Mouse (Mus musculus): ENCODE data around the gene Nat9. TPM values are rescaled to one million over a fixed set of nuclear protein-coding genes. Genes with fewer than 3 reads are reported as not detected.
A peak's percentile ranks its signal among the peaks of the same experiment; 100 is the strongest.

The Nat9 gene
- polyA plus RNA-seq, 2 experiments, result 7.7 to 8.2 TPM

DNA sequence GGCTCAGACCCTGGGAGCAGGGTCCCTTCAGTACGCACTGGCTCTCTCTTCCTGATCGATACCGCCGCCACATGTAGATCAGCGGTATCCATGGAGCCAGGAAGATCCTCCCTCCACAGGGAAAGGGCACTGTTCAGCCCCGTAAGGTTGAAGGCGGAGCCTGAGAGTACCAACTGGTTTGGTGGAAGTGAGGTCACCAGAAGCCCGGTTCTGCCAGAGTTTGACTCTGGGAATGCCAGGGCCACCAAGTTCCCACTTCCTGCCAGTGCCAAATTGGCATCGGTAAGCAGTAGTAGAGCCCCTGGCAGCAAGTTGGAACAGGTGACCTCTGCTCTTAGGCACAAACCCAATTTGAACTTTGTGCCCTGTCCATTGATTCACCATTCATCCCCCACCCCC is 22.7 kb downstream of the Nat9 start:
- Histone ChIP-seq H3K27ac (no peak overlapping the region), H3K4me3 (ENCODE audit: insufficient read depth in 1 of 2, low read depth in 2 of 2, low read length in 2 of 2) (peak overlapping the region; percentile 71 to 90), H3K4me2 (ENCODE audit: low read depth) (peak overlapping the region; percentile 90), H3K9me3 (ENCODE audit: control insufficient read depth, low read length) (no peaks in the 10 kb centered on the region), H3K36me3 (replicated peaks; ENCODE audit: control insufficient read depth, insufficient read depth, low read depth) (no peaks in the 10 kb centered on the region), H3K4me1 (replicated peaks; ENCODE audit: control insufficient read depth in 2 of 2, insufficient read depth in 2 of 2, low read length in 1 of 2) (peaks cover 12 to 25% of the 10 kb centered on the region in 2 experiments), H3K9ac (replicated peaks) (no peak overlapping the region), H3K27me3 (ENCODE audit: control insufficient read depth, insufficient read depth, low read length) (peaks cover 5% of the 10 kb centered on the region)
- TF ChIP-seq EP300 (IDR thresholded peaks at IDR 0.05; ENCODE audit: low read depth) (no peak), CTCF (IDR thresholded peaks at IDR 0.05; ENCODE audit: low read depth) (no peak)
- no peak for ATAC-seq (ENCODE audit: insufficient read depth)
- 14% methylated on average over 9 of the region's 9 CpGs for WGBS (ENCODE audit: insufficient replicate concordance)
- no peak for DNase-seq (ENCODE audit: low read depth in 3 of 3, low spot score in 3 of 3)

DNA sequence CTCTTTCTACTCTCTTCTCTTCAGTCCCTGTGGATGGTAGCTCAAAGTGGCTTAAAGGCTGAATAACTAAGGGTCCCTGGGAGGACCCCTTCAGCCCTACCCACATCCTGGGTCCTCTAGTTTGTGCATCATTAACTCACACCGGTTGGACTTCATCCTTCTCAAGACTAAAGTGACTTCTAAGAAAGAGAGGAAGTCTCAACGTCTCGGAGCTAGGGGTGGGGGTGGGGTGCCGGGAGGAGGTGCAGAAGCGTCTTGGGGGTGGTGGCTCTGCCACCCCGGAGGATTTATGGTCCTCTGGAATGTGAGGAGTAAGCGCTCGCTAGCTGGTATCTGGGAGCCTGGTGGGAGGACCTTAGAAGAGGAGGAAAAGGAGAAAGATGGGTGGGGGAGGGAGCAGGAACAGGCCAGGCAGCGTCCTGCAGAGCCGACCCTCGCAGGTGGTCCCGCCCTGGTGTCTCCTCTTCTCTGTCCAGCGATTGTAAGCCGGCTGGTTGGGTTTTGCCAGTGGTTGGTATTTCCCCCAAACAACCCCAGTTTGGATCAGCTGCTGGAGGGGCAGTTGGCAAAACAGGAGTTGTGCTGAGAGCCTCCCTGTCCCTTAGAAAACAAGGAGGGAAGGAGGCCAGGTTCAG is 23.2 kb downstream of the Nat9 start:
- Histone ChIP-seq H3K9ac (replicated peaks) (peak overlapping the region; percentile 81), H3K4me3 (ENCODE audit: insufficient read depth in 1 of 2, low read depth in 2 of 2, low read length in 2 of 2) (peak overlapping the region; percentile 71 to 90), H3K4me1 (replicated peaks; ENCODE audit: control insufficient read depth in 2 of 2, insufficient read depth in 2 of 2, low read length in 1 of 2) (peaks cover 12 to 25% of the 10 kb centered on the region in 2 experiments), H3K27ac (no peak overlapping the region), H3K36me3 (replicated peaks; ENCODE audit: control insufficient read depth, insufficient read depth, low read depth) (no peaks in the 10 kb centered on the region), H3K4me2 (ENCODE audit: low read depth) (peak overlapping the region; percentile 90), H3K27me3 (ENCODE audit: control insufficient read depth, insufficient read depth, low read length) (peaks cover 5% of the 10 kb centered on the region), H3K9me3 (ENCODE audit: control insufficient read depth, low read length) (no peaks in the 10 kb centered on the region)
- TF ChIP-seq CTCF (IDR thresholded peaks at IDR 0.05; ENCODE audit: low read depth) (no peak), EP300 (IDR thresholded peaks at IDR 0.05; ENCODE audit: low read depth) (no peak)
- DNase-seq (ENCODE audit: low read depth in 3 of 3, low spot score in 3 of 3) (no peak), ATAC-seq (ENCODE audit: insufficient read depth) (no peak)
- 0% methylated on average over 14 of the region's 14 CpGs for WGBS (ENCODE audit: insufficient replicate concordance)

- under 1% methylated on average over 47 of the region's 47 CpGs for WGBS (ENCODE audit: insufficient replicate concordance)
- Histone ChIP-seq H3K9ac (replicated peaks) (peak overlapping the region; percentile 81), H3K36me3 (replicated peaks; ENCODE audit: control insufficient read depth, insufficient read depth, low read depth) (no peaks in the 10 kb centered on the region), H3K4me2 (ENCODE audit: low read depth) (peak overlapping the region; percentile 90), H3K27ac (no peak overlapping the region), H3K4me3 (ENCODE audit: insufficient read depth in 1 of 2, low read depth in 2 of 2, low read length in 2 of 2) (peak overlapping the region; percentile 71 to 90), H3K27me3 (ENCODE audit: control insufficient read depth, insufficient read depth, low read length) (peaks cover 5% of the 10 kb centered on the region), H3K9me3 (ENCODE audit: control insufficient read depth, low read length) (no peaks in the 10 kb centered on the region), H3K4me1 (replicated peaks; ENCODE audit: control insufficient read depth in 2 of 2, insufficient read depth in 2 of 2, low read length in 1 of 2) (peaks cover 12 to 25% of the 10 kb centered on the region in 2 experiments)
- TF ChIP-seq EP300 (IDR thresholded peaks at IDR 0.05; ENCODE audit: low read depth), result no peak
- peak; percentile 34; the same call in 1 of the 2 replicates for TF ChIP-seq CTCF (IDR thresholded peaks at IDR 0.05; ENCODE audit: low read depth)
- no peak for DNase-seq (ENCODE audit: low read depth in 3 of 3, low spot score in 3 of 3)
- peak; percentile 17; the same call in 1 of the 2 replicates for ATAC-seq (ENCODE audit: insufficient read depth)
Observed at GRCm38 (mm10) chr11:115163568-115164150, 24.0 kb downstream of the Nat9 start.

- Histone ChIP-seq H3K36me3 (replicated peaks; ENCODE audit: control insufficient read depth, insufficient read depth, low read depth) (no peaks in the 10 kb centered on the region), H3K9me3 (ENCODE audit: control insufficient read depth, low read length) (no peaks in the 10 kb centered on the region), H3K9ac (replicated peaks) (peak within 1 kb of the TSS; percentile 81), H3K27ac (no peak within 1 kb of the TSS; the same call in none of the 2 replicates), H3K4me1 (replicated peaks; ENCODE audit: control insufficient read depth in 2 of 2, insufficient read depth in 2 of 2, low read length in 1 of 2) (peaks cover 12 to 25% of the 10 kb centered on the region in 2 experiments), H3K4me2 (ENCODE audit: low read depth) (peak within 1 kb of the TSS; percentile 90), H3K27me3 (ENCODE audit: control insufficient read depth, insufficient read depth, low read length) (peaks cover 5% of the 10 kb centered on the region), H3K4me3 (ENCODE audit: insufficient read depth in 1 of 2, low read depth in 2 of 2, low read length in 2 of 2) (peak within 1 kb of the TSS; percentile 71 to 90)
- TF ChIP-seq CTCF (IDR thresholded peaks at IDR 0.05; ENCODE audit: low read depth) (no peak), EP300 (IDR thresholded peaks at IDR 0.05; ENCODE audit: low read depth) (no peak)
- ATAC-seq (ENCODE audit: insufficient read depth), result peak; percentile 93
- under 1% methylated on average over 47 of the region's 47 CpGs for WGBS (ENCODE audit: insufficient replicate concordance)
- peak; percentile 97 for DNase-seq (ENCODE audit: low read depth in 3 of 3, low spot score in 3 of 3)
Observed at GRCm38 (mm10) chr11:115162832-115163480, 24.7 kb downstream of the Nat9 start, which contains the start of gene Slc9a3r1. Gene Slc9a3r1 (plus strand): TSS chr11:115163341.

DNA sequence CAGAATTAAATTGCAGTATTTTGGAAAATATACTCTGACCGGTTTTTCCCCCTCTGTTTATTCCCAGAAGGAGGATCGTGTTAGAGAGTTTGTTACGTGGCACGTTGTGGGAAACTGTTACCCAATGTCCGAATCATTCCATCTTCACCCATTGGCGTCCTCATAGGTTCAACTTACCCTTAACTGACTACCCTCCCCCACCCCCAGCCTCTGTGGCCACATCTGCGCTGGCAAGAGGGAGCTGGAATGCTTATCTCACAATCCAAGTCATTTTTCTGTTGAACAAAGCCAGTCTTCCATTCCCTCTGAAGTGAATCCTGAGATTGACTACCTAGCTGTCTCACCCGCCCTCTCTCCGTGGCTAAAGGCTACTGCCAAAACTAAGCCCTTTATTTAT is 25.5 kb downstream of the Nat9 start:
- 16% methylated on average over 9 of the region's 9 CpGs for WGBS (ENCODE audit: insufficient replicate concordance)
- Histone ChIP-seq H3K27me3 (ENCODE audit: control insufficient read depth, insufficient read depth, low read length) (peaks cover 5% of the 10 kb centered on the region), H3K4me3 (ENCODE audit: insufficient read depth in 1 of 2, low read depth in 2 of 2, low read length in 2 of 2) (peak overlapping the region in 1 of 2 experiments; percentile 90; a peak in 2 of 4 replicates), H3K9me3 (ENCODE audit: control insufficient read depth, low read length) (no peaks in the 10 kb centered on the region), H3K4me1 (replicated peaks; ENCODE audit: control insufficient read depth in 2 of 2, insufficient read depth in 2 of 2, low read length in 1 of 2) (peaks cover 12 to 23% of the 10 kb centered on the region in 2 experiments), H3K9ac (replicated peaks) (no peak overlapping the region; the same call in 1 of the 2 replicates), H3K4me2 (ENCODE audit: low read depth) (peak overlapping the region; percentile 90), H3K27ac (no peak overlapping the region; the same call in 1 of the 2 replicates), H3K36me3 (replicated peaks; ENCODE audit: control insufficient read depth, insufficient read depth, low read depth) (no peaks in the 10 kb centered on the region)
- TF ChIP-seq CTCF (IDR thresholded peaks at IDR 0.05; ENCODE audit: low read depth) (no peak), EP300 (IDR thresholded peaks at IDR 0.05; ENCODE audit: low read depth) (no peak)
- no peak for ATAC-seq (ENCODE audit: insufficient read depth)
- no peak for DNase-seq (ENCODE audit: low read depth in 3 of 3, low spot score in 3 of 3)

Data from liver, embryonic 14.5 days (tissue).